Mouse (Mus musculus): Measurements from ENCODE around the gene Lao1. TPM values are rescaled to one million over a fixed set of nuclear protein-coding genes. Genes with fewer than 3 reads are reported as not detected.

Gene Lao1
- polyA plus RNA-seq, 1 experiment from 2014 or later = not detected

- Histone ChIP-seq H3K9me3 (ENCODE audit: control insufficient read depth, low read length) (peaks cover 8% of the 10 kb centered on the region; the same call in 1 of the 2 replicates), H3K9ac (no peak overlapping the region), H3K27ac (no peak overlapping the region), H3K4me3 (replicated peaks; ENCODE audit: low read length) (no peak overlapping the region), H3K27me3 (ENCODE audit: control insufficient read depth, insufficient read depth, low read length) (no peaks in the 10 kb centered on the region), H3K4me2 (replicated peaks) (no peak overlapping the region), H3K36me3 (replicated peaks; ENCODE audit: control insufficient read depth, insufficient read depth) (no peaks in the 10 kb centered on the region), H3K4me1 (replicated peaks; ENCODE audit: control insufficient read depth, insufficient read depth, low read length) (no peaks in the 10 kb centered on the region)
- ATAC-seq (ENCODE audit: low FRiP score) (no peak), DNase-seq (ENCODE audit: low spot score) (peak; percentile 48)
- WGBS = 42% methylated on average over 4 of the region's 4 CpGs
These were observed 30.4 kb downstream of the Lao1 start for GRCm38 (mm10) chr4:118991797-118992196.

GRCm38 (mm10) chr4:118997127-118997542 is 35.8 kb downstream of the Lao1 start:
- H3K27ac ChIP-seq = no peak overlapping the region
- H3K9me3 ChIP-seq (ENCODE audit: control insufficient read depth, low read length) = peaks cover 8% of the 10 kb centered on the region; the same call in 1 of the 2 replicates
- WGBS = 91% methylated on average over 14 of the region's 14 CpGs
- H3K4me1 ChIP-seq (replicated peaks; ENCODE audit: control insufficient read depth, insufficient read depth, low read length) = no peaks in the 10 kb centered on the region
- no peak overlapping the region for H3K4me3 ChIP-seq (replicated peaks; ENCODE audit: low read length)
- DNase-seq (ENCODE audit: low spot score) (no peak), ATAC-seq (ENCODE audit: low FRiP score) (no peak)
- H3K4me2 ChIP-seq (replicated peaks) = no peak overlapping the region
- H3K9ac ChIP-seq = no peak overlapping the region
- no peaks in the 10 kb centered on the region for H3K36me3 ChIP-seq (replicated peaks; ENCODE audit: control insufficient read depth, insufficient read depth)
- H3K27me3 ChIP-seq (ENCODE audit: control insufficient read depth, insufficient read depth, low read length) = no peaks in the 10 kb centered on the region

GRCm38 (mm10) chr4:118999691-119000486 is 38.5 kb downstream of the Lao1 start:
- Histone ChIP-seq H3K27ac (no peak overlapping the region), H3K4me1 (replicated peaks; ENCODE audit: control insufficient read depth, insufficient read depth, low read length) (no peaks in the 10 kb centered on the region), H3K36me3 (replicated peaks; ENCODE audit: control insufficient read depth, insufficient read depth) (no peaks in the 10 kb centered on the region), H3K9ac (no peak overlapping the region), H3K4me3 (replicated peaks; ENCODE audit: low read length) (no peak overlapping the region), H3K4me2 (replicated peaks) (no peak overlapping the region), H3K9me3 (ENCODE audit: control insufficient read depth, low read length) (peaks cover 2% of the 10 kb centered on the region; the same call in 1 of the 2 replicates), H3K27me3 (ENCODE audit: control insufficient read depth, insufficient read depth, low read length) (no peaks in the 10 kb centered on the region)
- no peak for ATAC-seq (ENCODE audit: low FRiP score)
- WGBS = 68% methylated on average over 19 of the region's 19 CpGs
- DNase-seq (ENCODE audit: low spot score) = no peak

GRCm38 (mm10) chr4:119001696-119002095 is 40.3 kb downstream of the Lao1 start:
- Histone ChIP-seq H3K9ac (no peak overlapping the region), H3K27ac (no peak overlapping the region), H3K4me3 (replicated peaks; ENCODE audit: low read length) (no peak overlapping the region), H3K27me3 (ENCODE audit: control insufficient read depth, insufficient read depth, low read length) (no peaks in the 10 kb centered on the region), H3K36me3 (replicated peaks; ENCODE audit: control insufficient read depth, insufficient read depth) (no peaks in the 10 kb centered on the region), H3K4me2 (replicated peaks) (no peak overlapping the region), H3K4me1 (replicated peaks; ENCODE audit: control insufficient read depth, insufficient read depth, low read length) (no peaks in the 10 kb centered on the region), H3K9me3 (ENCODE audit: control insufficient read depth, low read length) (no peaks in the 10 kb centered on the region)
- WGBS = 66% methylated on average over 10 of the region's 10 CpGs
- ATAC-seq (ENCODE audit: low FRiP score) (no peak), DNase-seq (ENCODE audit: low spot score) (no peak)

GRCm38 (mm10) chr4:119002512-119002911 is 41.1 kb downstream of the Lao1 start:
- Histone ChIP-seq H3K36me3 (replicated peaks; ENCODE audit: control insufficient read depth, insufficient read depth) (no peaks in the 10 kb centered on the region), H3K9ac (no peak overlapping the region), H3K4me1 (replicated peaks; ENCODE audit: control insufficient read depth, insufficient read depth, low read length) (no peaks in the 10 kb centered on the region), H3K4me2 (replicated peaks) (no peak overlapping the region), H3K27ac (no peak overlapping the region), H3K27me3 (ENCODE audit: control insufficient read depth, insufficient read depth, low read length) (no peaks in the 10 kb centered on the region), H3K9me3 (ENCODE audit: control insufficient read depth, low read length) (no peaks in the 10 kb centered on the region), H3K4me3 (replicated peaks; ENCODE audit: low read length) (no peak overlapping the region)
- ATAC-seq (ENCODE audit: low FRiP score) (no peak), DNase-seq (ENCODE audit: low spot score) (no peak)
- WGBS = 90% methylated on average over 3 of the region's 3 CpGs

- Histone ChIP-seq H3K36me3 (replicated peaks; ENCODE audit: control insufficient read depth, insufficient read depth) (no peaks in the 10 kb centered on the region), H3K4me2 (replicated peaks) (no peak overlapping the region), H3K27ac (no peak overlapping the region), H3K9ac (no peak overlapping the region), H3K4me1 (replicated peaks; ENCODE audit: control insufficient read depth, insufficient read depth, low read length) (no peaks in the 10 kb centered on the region; the same call in 1 of the 2 replicates), H3K27me3 (ENCODE audit: control insufficient read depth, insufficient read depth, low read length) (no peaks in the 10 kb centered on the region), H3K9me3 (ENCODE audit: control insufficient read depth, low read length) (no peaks in the 10 kb centered on the region), H3K4me3 (replicated peaks; ENCODE audit: low read length) (no peak overlapping the region)
- WGBS = 70% methylated on average over 3 of the region's 3 CpGs
- DNase-seq (ENCODE audit: low spot score) (peak; percentile 31), ATAC-seq (ENCODE audit: low FRiP score) (no peak)
These were observed 42.8 kb downstream of the Lao1 start for GRCm38 (mm10) chr4:119004178-119004577.

- H3K9ac ChIP-seq = no peak overlapping the region
- DNase-seq (ENCODE audit: low spot score) (peak; percentile 93), ATAC-seq (ENCODE audit: low FRiP score) (peak; percentile 70)
- H3K27me3 ChIP-seq (ENCODE audit: control insufficient read depth, insufficient read depth, low read length) = no peaks in the 10 kb centered on the region
- no peaks in the 10 kb centered on the region for H3K36me3 ChIP-seq (replicated peaks; ENCODE audit: control insufficient read depth, insufficient read depth)
- H3K27ac ChIP-seq = no peak overlapping the region
- no peaks in the 10 kb centered on the region for H3K9me3 ChIP-seq (ENCODE audit: control insufficient read depth, low read length)
- no peak overlapping the region for H3K4me3 ChIP-seq (replicated peaks; ENCODE audit: low read length)
- no peak overlapping the region for H3K4me2 ChIP-seq (replicated peaks)
- WGBS = 43% methylated on average over 7 of the region's 7 CpGs
- H3K4me1 ChIP-seq (replicated peaks; ENCODE audit: control insufficient read depth, insufficient read depth, low read length) = no peaks in the 10 kb centered on the region; the same call in 1 of the 2 replicates
These were observed 43.4 kb downstream of the Lao1 start for GRCm38 (mm10) chr4:119004613-119005339.

- H3K27me3 ChIP-seq (ENCODE audit: control insufficient read depth, insufficient read depth, low read length) = no peaks in the 10 kb centered on the region
- H3K9ac ChIP-seq = no peak overlapping the region
- 87% methylated on average over 6 of the region's 6 CpGs for WGBS
- H3K9me3 ChIP-seq (ENCODE audit: control insufficient read depth, low read length) = no peaks in the 10 kb centered on the region
- no peak overlapping the region for H3K4me2 ChIP-seq (replicated peaks)
- no peaks in the 10 kb centered on the region; the same call in 1 of the 2 replicates for H3K4me1 ChIP-seq (replicated peaks; ENCODE audit: control insufficient read depth, insufficient read depth, low read length)
- DNase-seq (ENCODE audit: low spot score) (no peak), ATAC-seq (ENCODE audit: low FRiP score) (no peak)
- H3K27ac ChIP-seq = no peak overlapping the region
- no peaks in the 10 kb centered on the region for H3K36me3 ChIP-seq (replicated peaks; ENCODE audit: control insufficient read depth, insufficient read depth)
- H3K4me3 ChIP-seq (replicated peaks; ENCODE audit: low read length) = no peak overlapping the region
These were observed 46.2 kb downstream of the Lao1 start for GRCm38 (mm10) chr4:119007602-119008001.

- Histone ChIP-seq H3K27ac (no peak overlapping the region), H3K4me3 (replicated peaks; ENCODE audit: low read length) (no peak overlapping the region), H3K4me1 (replicated peaks; ENCODE audit: control insufficient read depth, insufficient read depth, low read length) (no peaks in the 10 kb centered on the region; the same call in 1 of the 2 replicates), H3K27me3 (ENCODE audit: control insufficient read depth, insufficient read depth, low read length) (no peaks in the 10 kb centered on the region), H3K9me3 (ENCODE audit: control insufficient read depth, low read length) (no peaks in the 10 kb centered on the region), H3K36me3 (replicated peaks; ENCODE audit: control insufficient read depth, insufficient read depth) (no peaks in the 10 kb centered on the region), H3K9ac (no peak overlapping the region), H3K4me2 (replicated peaks) (no peak overlapping the region)
- WGBS = 23% methylated on average over 6 of the region's 6 CpGs
- no peak for DNase-seq (ENCODE audit: low spot score)
- no peak for ATAC-seq (ENCODE audit: low FRiP score)
These were observed 47.1 kb downstream of the Lao1 start for GRCm38 (mm10) chr4:119008476-119008875.

Measured in hindbrain, embryonic 14.5 days (tissue).